Mouse (Mus musculus) left cerebral cortex, adult 18-20 months (tissue): ENCODE measurements around the gene Itpk1. TPM values are rescaled to one million over a fixed set of nuclear protein-coding genes. Genes with fewer than 3 reads are reported as not detected.
A peak's percentile ranks its signal among the peaks of the same experiment; 100 is the strongest.

Source experiments
- DNase-seq, 2 experiments: peaks; one replicate each; pipeline ENCODE4 v3.0.0; 2021 to 2022; ENCODE audit warnings: low spot score in 2 of 2, mixed read lengths in 1 of 2
- total RNA-seq, 2 experiments: library from RNA; stranded (reverse); gene quantifications; 2 replicates each; pipeline ENCODE4 v1.2.3; 2021

Gene Itpk1
- total RNA-seq, 2 experiments from 2014 or later, result 56.0 to 63.6 TPM

DNA sequence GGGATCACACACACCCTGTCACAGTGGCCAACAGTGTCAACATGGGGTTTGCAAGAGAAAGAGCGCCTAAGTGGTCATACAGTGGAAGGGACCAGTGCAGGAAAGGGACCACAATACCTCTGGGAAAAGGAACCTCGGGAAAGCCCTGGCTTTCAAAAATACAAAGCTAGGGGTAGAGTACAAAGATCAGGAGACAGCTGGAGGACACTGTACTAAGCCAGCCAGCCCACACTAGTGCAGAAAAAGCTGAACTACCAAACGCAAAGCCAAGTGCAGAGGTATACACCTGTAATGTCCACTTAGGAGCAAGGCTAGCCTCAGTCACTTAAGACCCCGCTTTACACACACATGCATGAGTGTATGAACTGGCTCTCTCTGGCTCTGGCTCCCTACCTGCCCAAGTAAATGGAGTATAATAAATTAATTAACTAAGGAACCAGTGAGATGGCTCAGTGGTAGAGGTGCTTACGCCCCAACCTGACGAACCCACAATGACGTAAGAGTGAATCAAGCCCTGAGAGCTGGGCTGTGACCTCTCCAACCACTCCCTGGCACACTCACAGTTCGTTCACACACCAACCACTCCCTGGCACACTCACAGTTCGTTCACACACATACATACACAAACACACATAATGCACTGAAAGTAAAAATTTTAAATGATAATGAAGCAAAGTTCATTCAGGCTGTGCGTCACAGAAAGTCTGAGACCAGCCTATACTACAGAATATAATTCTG, 39.1 kb downstream of the Itpk1 start:
- DNase-seq, result no peak

DNA sequence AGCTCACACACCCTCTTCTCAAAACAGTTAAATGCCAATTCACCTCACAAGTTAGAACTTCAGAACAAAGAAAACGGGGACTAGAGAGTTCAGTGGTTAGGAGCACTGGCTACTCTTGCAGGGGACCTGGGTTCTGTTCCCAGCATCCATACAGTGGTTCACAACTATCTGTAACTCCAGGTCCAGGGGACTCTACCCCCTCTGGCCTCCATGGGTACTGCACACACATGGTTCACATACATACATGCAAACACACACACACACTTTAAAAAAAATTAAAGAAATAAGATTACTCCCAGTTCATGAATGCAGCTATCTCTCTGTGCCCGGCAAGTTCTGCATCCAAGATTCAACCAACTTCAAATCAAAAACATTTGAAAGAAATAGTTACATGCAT, 40.7 kb downstream of the Itpk1 start:
- DNase-seq, result no peak

DNA sequence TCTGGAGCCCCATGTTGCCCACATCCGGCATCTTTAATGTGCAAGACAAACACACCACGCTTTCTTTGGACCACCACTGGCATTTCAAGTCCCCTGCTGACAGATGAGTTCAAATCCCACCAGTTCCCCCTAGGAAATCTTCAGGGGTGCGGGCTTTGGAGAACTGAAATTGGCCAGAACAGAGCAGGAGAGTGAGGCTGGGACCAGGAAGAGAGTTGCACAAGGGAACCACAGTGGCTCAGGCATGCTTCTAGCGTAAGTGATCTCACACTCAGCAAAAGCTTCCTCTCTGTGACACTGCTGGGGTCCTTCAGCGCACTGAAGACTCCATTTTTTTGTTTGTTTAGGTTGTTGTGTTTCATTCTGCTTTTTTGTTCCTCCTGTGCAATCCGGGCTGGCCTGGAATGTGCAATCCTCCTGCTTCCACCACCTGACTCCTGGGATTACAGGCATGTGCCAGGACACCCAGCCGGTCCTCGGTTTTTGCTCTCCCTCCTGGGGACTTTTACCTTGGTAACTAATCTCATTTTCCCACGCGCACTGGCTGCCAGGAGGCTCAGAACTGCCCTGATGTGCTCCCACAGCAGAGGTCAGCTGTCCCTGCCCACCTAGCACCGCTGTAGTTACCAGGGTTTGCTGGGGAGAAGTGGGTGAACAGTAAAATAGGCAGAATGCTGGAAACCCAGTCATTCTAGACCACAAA, 41.2 kb downstream of the Itpk1 start:
- DNase-seq, result no peak

DNA sequence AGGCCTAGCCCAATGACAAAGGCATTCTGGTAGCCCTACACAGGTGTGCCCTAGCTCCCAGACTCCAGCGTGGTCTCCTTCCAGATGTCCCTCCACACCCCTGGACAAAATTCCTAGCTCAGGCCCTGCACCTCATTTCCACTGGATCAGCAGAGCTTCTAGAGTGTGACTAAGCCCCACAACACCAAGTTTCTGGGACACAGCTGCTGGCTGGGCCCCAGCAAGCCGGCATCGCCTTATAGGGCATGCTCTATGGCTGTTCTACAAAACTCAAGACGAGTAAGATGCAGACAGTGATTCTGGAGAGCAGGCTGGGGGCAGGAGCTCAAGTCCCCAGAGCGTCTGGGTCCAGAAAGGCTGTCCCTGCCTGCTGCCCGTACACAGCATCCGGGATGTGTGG, 43.0 kb downstream of the Itpk1 start:
- DNase-seq, result peak; percentile 45 to 58

GRCm38 (mm10) chr12:102660906-102661651, 43.7 kb downstream of the Itpk1 start:
- no peak for DNase-seq

- peak; percentile 64 to 79 for DNase-seq
Observed at GRCm38 (mm10) chr12:102653003-102653402, 51.7 kb downstream of the Itpk1 start.

GRCm38 (mm10) chr12:102652420-102652819, 52.3 kb downstream of the Itpk1 start:
- no peak for DNase-seq

DNA sequence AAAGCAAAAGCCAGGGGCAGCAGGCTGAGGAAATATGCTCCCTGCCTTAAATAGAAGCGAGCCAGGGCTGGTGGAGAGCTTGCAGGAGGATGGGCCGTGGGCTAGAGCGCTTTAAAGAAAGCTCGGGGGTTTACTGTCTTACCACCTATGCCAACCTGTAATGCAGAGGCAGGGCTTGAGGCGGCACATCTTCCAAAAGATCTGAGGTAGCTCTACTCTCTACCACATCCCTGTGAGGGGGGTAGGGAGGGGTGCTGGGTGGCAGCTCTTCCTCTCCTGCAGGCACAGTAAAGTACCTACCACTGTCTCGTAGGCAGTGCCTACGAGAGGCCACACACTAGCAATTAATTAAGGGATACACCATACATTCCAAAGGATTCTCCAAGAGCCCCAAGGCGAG, 52.9 kb downstream of the Itpk1 start:
- DNase-seq, result no peak

GRCm38 (mm10) chr12:102651401-102651800, 53.3 kb downstream of the Itpk1 start:
- no peak for DNase-seq

DNA sequence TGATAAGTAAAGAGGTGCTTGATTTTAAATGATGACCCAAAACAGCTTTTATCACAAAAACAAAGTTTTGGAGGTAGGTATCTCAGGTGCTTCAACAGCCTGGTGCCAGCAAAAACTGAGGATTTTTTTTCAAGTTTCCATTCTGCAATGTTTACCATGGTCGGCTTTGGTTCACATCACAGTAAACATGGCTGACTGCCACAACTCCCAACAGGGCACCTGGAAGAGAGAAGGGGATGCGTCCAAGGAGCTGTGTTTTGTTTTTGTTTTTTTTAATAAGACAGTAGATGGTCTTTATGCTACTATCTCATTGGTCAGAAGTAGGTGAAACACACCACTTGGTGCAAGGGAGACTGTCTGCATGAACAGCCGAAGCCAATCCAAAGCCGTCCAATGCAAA, 54.1 kb downstream of the Itpk1 start:
- DNase-seq, result no peak

DNA sequence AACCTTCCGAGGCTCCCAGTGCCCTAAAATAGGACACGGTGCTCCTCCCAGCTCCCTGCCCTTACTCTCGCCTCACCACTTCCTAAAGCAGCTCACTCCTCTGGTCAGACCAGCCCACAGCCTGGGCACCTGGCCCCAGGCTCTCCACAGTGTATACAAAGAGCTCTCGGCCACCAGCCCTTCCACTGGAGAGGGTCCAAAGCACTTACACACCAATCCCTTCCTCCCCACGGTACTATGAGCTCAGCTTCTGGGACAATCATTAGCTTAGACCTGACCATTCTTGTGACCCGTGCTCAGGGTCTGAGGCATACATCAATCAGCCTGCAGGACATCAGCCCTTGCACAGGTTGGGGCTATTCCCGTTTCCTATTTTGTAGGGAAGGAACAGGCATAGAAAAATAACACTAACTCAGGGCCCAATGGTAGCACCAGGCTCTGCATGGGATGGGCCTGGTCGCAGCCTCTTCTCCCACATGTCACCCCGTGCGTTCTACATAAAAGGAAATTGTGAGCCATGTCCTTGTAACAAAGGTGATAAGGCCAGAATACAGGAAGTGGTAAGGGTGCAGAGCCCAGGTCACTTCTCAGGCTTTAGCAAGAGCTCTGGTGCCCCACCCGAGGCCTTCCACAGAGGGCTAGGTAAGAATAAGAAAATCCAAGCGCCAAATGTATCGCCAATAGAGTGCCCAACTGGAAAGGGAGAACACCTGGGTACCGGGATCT, 56.7 kb downstream of the Itpk1 start:
- DNase-seq, result no peak

DNA sequence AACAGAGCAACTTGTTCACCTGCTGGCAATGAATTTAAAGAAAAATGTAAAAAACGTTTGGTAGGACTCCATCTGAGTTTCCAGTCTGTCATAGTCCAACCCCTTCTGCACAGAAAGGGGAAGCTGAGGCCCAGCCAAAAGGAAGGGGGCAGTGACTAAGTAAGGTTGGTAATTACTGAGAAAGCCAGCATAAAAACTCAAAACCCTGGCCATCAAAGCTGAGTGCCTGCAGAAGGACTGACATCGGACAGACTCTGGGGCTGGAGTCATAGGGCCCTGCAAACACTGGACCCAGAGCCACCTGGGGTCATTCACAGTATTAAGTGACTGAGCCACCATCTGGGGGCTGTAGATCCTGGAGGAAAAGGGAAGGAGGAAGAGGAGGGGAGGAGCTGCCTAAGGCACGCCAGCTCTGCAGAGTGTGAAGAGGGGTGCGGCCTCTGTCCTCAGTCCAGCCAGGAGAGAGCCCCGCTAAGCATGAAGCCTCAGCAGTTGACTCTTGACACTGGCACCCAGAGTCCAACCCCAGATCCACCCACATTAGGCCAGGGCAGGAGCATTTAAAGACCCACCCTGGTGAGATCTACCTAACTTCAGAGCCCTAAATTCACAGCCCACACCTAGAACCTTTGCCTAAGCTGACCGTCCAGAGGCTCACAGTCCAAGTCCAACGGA, 58.0 kb downstream of the Itpk1 start:
- DNase-seq, result no peak

GRCm38 (mm10) chr12:102645911-102646585, 58.7 kb downstream of the Itpk1 start:
- DNase-seq, result no peak

- DNase-seq, result no peak
Observed at GRCm38 (mm10) chr12:102643316-102643715, 61.4 kb downstream of the Itpk1 start.

DNA sequence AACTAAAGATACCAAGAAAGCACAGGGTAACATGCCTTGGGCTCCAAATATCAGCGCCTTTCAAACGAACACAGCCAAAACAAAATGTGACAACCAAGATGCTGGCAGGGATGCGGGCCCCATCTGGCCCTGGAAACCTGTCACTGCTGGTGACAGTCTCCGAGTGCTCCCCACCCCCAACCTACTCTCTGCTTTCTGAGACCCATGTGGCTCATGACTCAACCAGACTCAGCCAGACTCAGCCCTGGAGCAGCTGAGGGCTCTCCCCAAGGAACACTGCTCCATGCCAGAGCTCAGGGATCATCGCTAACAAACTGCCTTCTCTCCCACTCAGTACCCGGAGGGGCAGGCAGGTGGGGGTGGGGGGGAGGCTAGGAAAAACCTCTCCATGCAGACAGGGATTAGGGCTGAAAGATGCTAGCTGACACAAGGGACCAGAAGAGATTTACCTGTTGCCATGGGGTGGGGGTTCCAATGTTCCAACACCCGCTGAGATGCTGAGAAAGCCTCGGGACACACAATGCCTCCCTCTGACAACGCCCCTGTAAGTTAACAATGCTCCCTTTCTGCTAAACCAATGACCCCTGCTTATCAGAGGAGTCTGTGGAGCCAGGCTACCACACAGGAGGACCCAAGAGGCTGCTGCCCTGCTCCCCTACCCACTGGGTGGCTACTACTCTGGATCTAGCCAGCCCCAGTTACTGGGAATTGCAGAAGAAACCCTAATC, 64.1 kb downstream of the Itpk1 start:
- DNase-seq, result peak; percentile 53 to 71

DNA sequence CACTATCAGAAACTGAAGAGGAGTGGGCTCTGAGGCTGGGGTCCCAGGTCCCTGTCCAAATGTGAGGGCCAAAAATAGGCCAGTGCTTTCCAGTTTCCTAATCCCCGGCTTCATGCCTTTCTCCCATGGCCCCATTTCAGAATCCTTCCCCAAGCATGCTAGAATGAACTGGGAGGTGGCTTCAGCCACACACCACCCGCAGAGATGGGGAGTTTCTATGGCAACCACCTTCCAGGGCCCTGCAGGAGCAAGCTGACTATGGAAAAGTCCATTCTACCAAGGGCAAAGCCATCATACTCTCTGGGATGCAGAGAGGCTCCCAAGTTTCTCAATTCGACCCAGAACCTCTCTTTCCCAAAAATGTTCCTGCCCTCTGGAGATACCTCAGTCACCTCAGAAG, 65.9 kb downstream of the Itpk1 start:
- DNase-seq, result no peak

DNA sequence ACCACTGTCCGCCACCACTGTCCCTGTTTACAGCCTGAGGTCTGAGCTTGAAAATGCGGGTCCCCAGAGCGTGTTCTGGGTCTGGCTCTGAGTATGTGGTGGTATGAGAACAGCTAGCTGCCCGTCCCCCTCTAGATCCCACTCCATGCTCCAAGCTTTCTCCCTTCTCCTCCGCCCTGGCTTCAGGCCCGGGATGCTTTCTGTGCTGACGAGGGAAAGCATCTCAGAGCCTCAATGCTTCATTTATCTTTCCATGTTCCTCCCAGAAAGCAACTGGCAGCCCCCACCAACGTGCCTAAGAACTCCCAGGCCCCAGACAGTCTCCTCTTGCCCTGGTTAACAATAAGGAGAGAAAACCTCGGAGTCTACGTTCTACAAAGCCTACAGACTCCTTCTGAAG, 67.5 kb downstream of the Itpk1 start:
- DNase-seq, result no peak

DNA sequence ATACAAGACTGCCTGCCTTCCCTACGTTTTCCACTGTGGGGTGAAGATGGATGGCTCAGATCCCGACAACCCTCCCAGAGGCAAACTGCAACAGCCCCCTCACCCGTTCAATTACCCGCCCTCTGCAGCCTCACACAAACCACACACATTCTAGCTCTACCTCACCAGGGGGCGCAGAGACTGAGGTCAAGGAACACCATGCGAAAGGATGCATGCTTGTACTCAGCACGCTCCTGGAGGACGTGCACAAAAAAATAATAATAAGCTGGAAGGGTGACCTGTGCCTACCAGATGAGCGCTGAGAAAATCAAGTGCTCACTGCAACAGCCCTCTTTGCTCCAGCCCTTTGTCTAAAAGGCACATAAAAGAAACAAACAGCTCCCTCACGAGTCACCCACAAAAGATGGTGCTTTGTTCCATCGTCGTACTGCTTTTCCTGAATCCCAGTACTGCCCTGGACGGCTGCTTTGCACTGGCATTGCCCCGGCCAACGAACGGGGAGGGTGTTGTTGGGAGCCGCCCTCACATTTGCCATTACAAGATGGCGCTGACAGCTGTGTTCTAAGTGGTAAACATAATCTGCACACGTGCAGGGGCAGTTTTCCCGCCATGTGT, 70.2 kb downstream of the Itpk1 start:
- no peak for DNase-seq

DNA sequence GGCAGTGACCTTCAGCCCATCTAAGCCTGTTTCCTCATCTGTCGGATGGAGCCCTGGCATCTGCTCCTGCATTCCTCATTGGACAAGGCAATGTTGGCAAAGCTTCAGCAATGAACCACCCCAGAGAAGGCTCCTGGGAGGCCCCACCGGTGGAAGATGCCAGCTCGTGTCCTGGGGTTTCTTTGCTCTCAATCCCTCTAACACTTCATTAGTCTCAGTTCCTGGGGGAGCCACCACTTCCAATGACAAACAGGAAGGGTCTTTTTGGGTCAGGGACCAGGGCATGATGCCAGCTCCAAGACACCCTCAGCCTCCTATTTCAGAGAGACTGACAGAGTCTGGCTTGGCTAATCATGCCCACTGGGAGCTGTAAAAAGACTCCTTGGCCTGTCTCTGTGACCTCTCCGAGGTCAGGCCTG, 71.6 kb downstream of the Itpk1 start:
- DNase-seq, result no peak
